In the genomic region with DNA sequence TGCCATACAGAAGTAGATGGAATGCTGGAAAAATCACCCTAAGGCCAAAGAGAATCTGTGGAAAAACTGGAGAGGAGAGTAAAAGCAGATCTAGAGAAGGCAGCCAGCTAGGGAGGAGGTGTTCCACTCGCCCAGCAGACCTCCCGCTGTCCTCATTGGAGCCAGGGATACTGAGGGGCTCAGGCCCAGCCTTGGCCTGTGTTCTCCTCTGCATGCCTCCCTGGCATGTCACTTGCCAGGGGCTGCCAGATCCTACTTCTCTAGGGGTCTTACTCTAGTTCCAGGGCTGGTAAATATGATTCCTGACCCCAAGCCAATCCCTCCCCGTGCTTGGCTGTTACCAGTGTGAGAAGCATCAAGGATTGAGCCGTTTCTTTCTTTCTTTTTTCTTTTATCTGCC, we compare ENCODE assay signal across 10 mouse cellular contexts. TPM values are rescaled to one million over a fixed set of nuclear protein-coding genes. Genes with fewer than 3 reads are reported as not detected.
A peak's percentile ranks its signal among the peaks of the same experiment; 100 is the strongest.
DNase-seq lines count a peak whose midpoint lies in the region; ATAC-seq and TF ChIP-seq lines count a peak whose summit lies in the region.
"Had no signal": no experiment of that assay in that cellular context is flagged by ENCODE, and none has a peak within 500 bp of the region (broad histone marks: within the 10 kb centered on the region; RNA-seq: fewer than 3 reads in every experiment).

No protein-coding gene starts in this region.

- no peak overlapping the region for H3K9ac ChIP-seq in heart, adult 2 months (ENCODE audit: low read depth, low read length)
- H3K9ac ChIP-seq in heart, embryonic 11.5 days (ENCODE audit: low read depth, low read length), result no peak overlapping the region
- no peak overlapping the region for H3K9ac ChIP-seq in midbrain, embryonic 12.5 days (replicated peaks)
- H3K9ac ChIP-seq in midbrain, embryonic 13.5 days (replicated peaks), result no peak overlapping the region
- no peak overlapping the region for H3K9ac ChIP-seq in hindbrain, embryonic 16.5 days (ENCODE audit: low read depth, low read length)
- no peak overlapping the region for H3K9ac ChIP-seq in stomach, embryonic 16.5 days (ENCODE audit: low read length)

- no peak for TF ChIP-seq POLR2A in heart, adult 2 months (IDR thresholded peaks at IDR 0.05; ENCODE audit: insufficient read depth, low read depth, low read length)

- no peaks in the 10 kb centered on the region for H3K9me3 ChIP-seq in heart, embryonic 11.5 days (replicated peaks; ENCODE audit: control insufficient read depth, low read length)
- no peaks in the 10 kb centered on the region for H3K9me3 ChIP-seq in midbrain, embryonic 12.5 days
- H3K9me3 ChIP-seq in midbrain, embryonic 13.5 days, result no peaks in the 10 kb centered on the region
- no peaks in the 10 kb centered on the region for H3K9me3 ChIP-seq in hindbrain, embryonic 16.5 days (ENCODE audit: control insufficient read depth, low read length)
- H3K9me3 ChIP-seq in stomach, embryonic 16.5 days (replicated peaks; ENCODE audit: control insufficient read depth, low read length), result no peaks in the 10 kb centered on the region

- DNase-seq in heart, adult 2 months, result peak; percentile 33 to 35
- DNase-seq in adipocyte (ENCODE audit: low spot score), result no peak
- no peak for DNase-seq in neural tube, embryonic 10.5 days (ENCODE audit: extremely low spot score, low spot score)
- DNase-seq: cerebellum, adult 9-10 months had no signal

- H3K4me2 ChIP-seq in heart, embryonic 11.5 days, result no peak overlapping the region
- no peak overlapping the region for H3K4me2 ChIP-seq in midbrain, embryonic 12.5 days (replicated peaks)
- no peak overlapping the region for H3K4me2 ChIP-seq in midbrain, embryonic 13.5 days (replicated peaks)
- H3K4me2 ChIP-seq in hindbrain, embryonic 16.5 days (ENCODE audit: low read length), result no peak overlapping the region
- no peak overlapping the region for H3K4me2 ChIP-seq in stomach, embryonic 16.5 days (ENCODE audit: low read depth, low read length)

- H3K27ac ChIP-seq in heart, adult 2 months, result no peak overlapping the region; the same call in 1 of the 2 replicates
- H3K27ac ChIP-seq in heart, embryonic 11.5 days (ENCODE audit: low read depth, low read length), result no peak overlapping the region
- H3K27ac ChIP-seq in midbrain, embryonic 12.5 days (replicated peaks), result peak overlapping the region; percentile 35; the same call in 1 of the 2 replicates
- H3K27ac ChIP-seq in midbrain, embryonic 13.5 days, result no peak overlapping the region
- no peak overlapping the region for H3K27ac ChIP-seq in hindbrain, embryonic 16.5 days (ENCODE audit: low read depth, low read length)
- peak overlapping the region; percentile 61; the same call in 1 of the 2 replicates for H3K27ac ChIP-seq in stomach, embryonic 16.5 days (ENCODE audit: low read length)

- H3K27me3 ChIP-seq in heart, adult 2 months (ENCODE audit: control insufficient read depth, insufficient read depth, low read length), result no peaks in the 10 kb centered on the region
- no peaks in the 10 kb centered on the region for H3K27me3 ChIP-seq in heart, embryonic 11.5 days (ENCODE audit: control insufficient read depth, insufficient read depth, low read length)
- peaks cover 41% of the 10 kb centered on the region for H3K27me3 ChIP-seq in midbrain, embryonic 12.5 days
- H3K27me3 ChIP-seq in midbrain, embryonic 13.5 days, result peaks cover 21% of the 10 kb centered on the region
- peaks cover 7% of the 10 kb centered on the region for H3K27me3 ChIP-seq in hindbrain, embryonic 16.5 days (replicated peaks; ENCODE audit: control insufficient read depth, insufficient read depth, low read length)
- H3K27me3 ChIP-seq in stomach, embryonic 16.5 days (ENCODE audit: control insufficient read depth, insufficient read depth, low read length), result no peaks in the 10 kb centered on the region

- no peaks in the 10 kb centered on the region for H3K36me3 ChIP-seq in heart, adult 2 months (ENCODE audit: control insufficient read depth, insufficient read depth, low read length)
- H3K36me3 ChIP-seq in heart, embryonic 11.5 days (ENCODE audit: control insufficient read depth, insufficient read depth, low read length), result no peaks in the 10 kb centered on the region
- no peaks in the 10 kb centered on the region for H3K36me3 ChIP-seq in midbrain, embryonic 12.5 days
- no peaks in the 10 kb centered on the region for H3K36me3 ChIP-seq in midbrain, embryonic 13.5 days
- no peaks in the 10 kb centered on the region for H3K36me3 ChIP-seq in hindbrain, embryonic 16.5 days (ENCODE audit: control insufficient read depth, insufficient read depth, low read length)
- no peaks in the 10 kb centered on the region for H3K36me3 ChIP-seq in stomach, embryonic 16.5 days (ENCODE audit: control insufficient read depth, insufficient read depth, low read length)

- intact Hi-C loops in heart, adult 2 months (cut with DNase I), result no loop called here

- no peak for TF ChIP-seq CTCF in heart, adult 2 months (IDR thresholded peaks at IDR 0.05)

- no peak for ATAC-seq in heart, embryonic 11.5 days (replicated peaks; ENCODE audit: insufficient number of reproducible peaks, low FRiP score, low TSS enrichment)
- ATAC-seq in midbrain, embryonic 12.5 days (ENCODE audit: low FRiP score, low read depth), result no peak
- no peak for ATAC-seq in midbrain, embryonic 13.5 days
- peak; percentile 74 for ATAC-seq in hindbrain, embryonic 16.5 days
- ATAC-seq in stomach, embryonic 16.5 days (ENCODE audit: insufficient read depth, low FRiP score), result no peak

- no peaks in the 10 kb centered on the region for H3K79me2 ChIP-seq in heart, adult 2 months (replicated peaks; ENCODE audit: control insufficient read depth, insufficient read depth, low read length)

- no peak overlapping the region for H3K4me3 ChIP-seq in heart, adult 2 months
- no peak overlapping the region for H3K4me3 ChIP-seq in heart, embryonic 11.5 days (ENCODE audit: low read depth, low read length)
- no peak overlapping the region for H3K4me3 ChIP-seq in midbrain, embryonic 12.5 days
- no peak overlapping the region for H3K4me3 ChIP-seq in midbrain, embryonic 13.5 days (replicated peaks)
- H3K4me3 ChIP-seq in hindbrain, embryonic 16.5 days (ENCODE audit: low read length), result no peak overlapping the region
- no peak overlapping the region for H3K4me3 ChIP-seq in stomach, embryonic 16.5 days (replicated peaks; ENCODE audit: low read length)
- H3K4me3 ChIP-seq: erythroblast, embryonic 14.5 days had no signal

- 61% methylated on average over 4 of the region's 4 CpGs for WGBS in heart, adult 2 months
- WGBS in heart, embryonic 11.5 days (ENCODE audit: insufficient replicate concordance), result 57% methylated on average over 4 of the region's 4 CpGs
- WGBS in midbrain, embryonic 12.5 days, result 48% methylated on average over 4 of the region's 4 CpGs
- 52% methylated on average over 4 of the region's 4 CpGs for WGBS in midbrain, embryonic 13.5 days
- WGBS in hindbrain, embryonic 16.5 days, result 28% methylated on average over 4 of the region's 4 CpGs
- WGBS in stomach, embryonic 16.5 days, result 45% methylated on average over 4 of the region's 4 CpGs

- TF ChIP-seq EP300 in heart, adult 2 months (IDR thresholded peaks at IDR 0.05; ENCODE audit: insufficient read depth, low read depth, low read length), result no peak

- peaks cover 5% of the 10 kb centered on the region for H3K4me1 ChIP-seq in heart, adult 2 months (ENCODE audit: control insufficient read depth, insufficient read depth, low read length)
- H3K4me1 ChIP-seq in heart, embryonic 11.5 days (ENCODE audit: control insufficient read depth, insufficient read depth, low read length), result peaks cover 23% of the 10 kb centered on the region
- peaks cover 30% of the 10 kb centered on the region for H3K4me1 ChIP-seq in midbrain, embryonic 12.5 days
- peaks cover 33% of the 10 kb centered on the region for H3K4me1 ChIP-seq in midbrain, embryonic 13.5 days (replicated peaks)
- H3K4me1 ChIP-seq in hindbrain, embryonic 16.5 days (ENCODE audit: control insufficient read depth, insufficient read depth, low read depth, low read length), result peaks cover 16% of the 10 kb centered on the region
- H3K4me1 ChIP-seq in stomach, embryonic 16.5 days (ENCODE audit: control insufficient read depth, insufficient read depth, low read length), result peaks cover 18% of the 10 kb centered on the region

RNA-seq across cellular contexts. Expression of a gene that starts 59.5 kb away (rescaled TPM):
- total RNA-seq in heart, adult 2 months (2021), result 10 to 100 TPM in 1 of 2 experiments, 1 to 10 TPM in 1; 9.7 to 10.2 TPM
- 6.0 and 10.9 TPM in 2 replicates for polyA plus RNA-seq in heart, adult 2 months (2012; rRNA removed)
- 4.4 and 6.1 TPM in 2 replicates for polyA plus RNA-seq in heart, embryonic 11.5 days (2014; fragmentation: Nextera tagmentation; extraction: Ambion mirVana)
- polyA plus RNA-seq in midbrain, embryonic 12.5 days (2016; fragmentation: Nextera tagmentation; extraction: Ambion mirVana), result 19.7 and 22.8 TPM in 2 replicates
- polyA plus RNA-seq in midbrain, embryonic 13.5 days (2015; fragmentation: Nextera tagmentation; extraction: Ambion mirVana), result 9.2 and 10.7 TPM in 2 replicates
- polyA plus RNA-seq in hindbrain, embryonic 16.5 days (2015; fragmentation: Nextera tagmentation; extraction: Ambion mirVana), result 2.9 and 3.7 TPM in 2 replicates
- 7.6 TPM in 2 replicates for polyA plus RNA-seq in stomach, embryonic 16.5 days (2015; fragmentation: Nextera tagmentation; extraction: Ambion mirVana)
- polyA plus RNA-seq: erythroblast, embryonic 14.5 days had no signal

Comparison
In these comparisons a context has a peak if more than half of its experiments do, and no peak if none do; other contexts are left out.
1. H3K27ac ChIP-seq: peak in midbrain, embryonic 12.5 days (single experiment) and stomach, embryonic 16.5 days (single experiment); none in heart, adult 2 months (single experiment), heart, embryonic 11.5 days (single experiment), midbrain, embryonic 13.5 days (single experiment) and hindbrain, embryonic 16.5 days (single experiment).
2. DNase-seq: peak in heart, adult 2 months (2 of 2); none in adipocyte (single experiment) and neural tube, embryonic 10.5 days (single experiment).